Mouse (Mus musculus): ENCODE measurements around the gene Cped1. TPM values are rescaled to one million over a fixed set of nuclear protein-coding genes. Genes with fewer than 3 reads are reported as not detected.

Cped1 gene
- polyA plus RNA-seq, 1 experiment from 2014 or later, result 3.1 TPM

DNA sequence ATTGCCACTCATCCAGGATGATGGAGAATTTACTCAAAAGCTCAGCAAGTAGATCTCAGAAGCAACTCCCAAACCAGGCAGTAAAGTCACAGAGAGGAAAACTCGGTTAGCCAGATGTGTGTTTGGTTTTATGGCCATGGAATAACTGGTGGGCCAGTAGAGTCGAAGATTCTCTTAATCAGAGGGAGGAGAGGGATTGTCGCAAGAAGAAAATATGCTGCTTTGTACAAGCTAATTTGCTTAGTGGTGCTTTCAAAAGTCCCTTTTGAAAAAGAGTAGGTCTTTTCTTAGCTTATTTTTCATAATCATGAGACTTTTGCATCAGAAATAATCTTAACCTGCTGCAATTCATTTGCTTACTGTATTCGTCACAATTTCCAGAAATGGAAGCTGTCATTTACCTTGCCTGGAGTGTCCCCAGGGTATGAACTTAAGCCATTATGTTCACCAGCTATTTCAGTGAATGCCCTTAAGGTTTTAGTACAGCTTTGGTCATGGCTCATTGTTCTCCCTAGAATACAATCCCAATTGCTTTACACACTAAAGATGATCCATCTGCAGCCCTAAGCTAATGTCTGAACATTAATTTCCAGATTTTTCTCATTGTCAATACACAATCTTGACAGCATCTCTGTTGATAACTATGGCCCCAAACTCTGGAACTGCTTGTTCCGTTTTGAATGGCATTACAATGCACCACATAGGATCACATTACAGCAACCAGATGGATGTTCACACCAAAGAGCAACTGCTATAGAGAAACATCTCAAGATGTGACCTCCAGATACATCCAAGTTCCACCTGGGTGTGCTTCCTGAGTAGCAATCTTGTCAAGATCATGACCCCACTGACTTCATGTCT, 282.3 kb downstream of the Cped1 start:
- 84% methylated on average over 5 of the region's 5 CpGs for WGBS
- Histone ChIP-seq H3K27me3 (replicated peaks; ENCODE audit: control insufficient read depth, insufficient read depth, low read length) (no peaks in the 10 kb centered on the region), H3K4me2 (ENCODE audit: low read length) (no peak overlapping the region), H3K4me3 (ENCODE audit: low read length) (no peak overlapping the region), H3K27ac (ENCODE audit: low read depth, low read length) (no peak overlapping the region), H3K9me3 (ENCODE audit: control insufficient read depth, low read length) (no peaks in the 10 kb centered on the region), H3K9ac (ENCODE audit: low read depth, low read length) (no peak overlapping the region), H3K36me3 (ENCODE audit: control insufficient read depth, insufficient read depth, low read length) (no peaks in the 10 kb centered on the region), H3K4me1 (ENCODE audit: control insufficient read depth, insufficient read depth, low read depth, low read length) (no peaks in the 10 kb centered on the region)
- ATAC-seq, result no peak

DNA sequence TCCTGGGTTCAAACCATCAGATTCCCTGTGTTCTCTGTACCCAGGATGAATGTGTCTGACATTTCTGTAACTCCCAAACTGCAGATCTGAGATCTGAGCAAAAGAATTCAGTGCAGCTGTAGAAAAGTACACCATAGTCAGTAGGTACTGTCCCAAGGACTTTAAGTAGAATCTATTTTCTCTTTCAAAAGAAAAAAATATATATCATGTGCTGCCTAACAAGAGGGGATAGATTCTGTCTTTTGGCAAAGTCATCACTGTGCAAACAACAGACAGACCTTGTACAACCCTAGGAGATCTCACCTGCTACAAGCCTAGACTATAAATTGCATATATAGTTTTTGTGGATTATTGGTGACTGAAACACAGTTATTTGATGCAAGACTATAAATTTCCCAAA, 283.0 kb downstream of the Cped1 start:
- ATAC-seq, result no peak

DNA sequence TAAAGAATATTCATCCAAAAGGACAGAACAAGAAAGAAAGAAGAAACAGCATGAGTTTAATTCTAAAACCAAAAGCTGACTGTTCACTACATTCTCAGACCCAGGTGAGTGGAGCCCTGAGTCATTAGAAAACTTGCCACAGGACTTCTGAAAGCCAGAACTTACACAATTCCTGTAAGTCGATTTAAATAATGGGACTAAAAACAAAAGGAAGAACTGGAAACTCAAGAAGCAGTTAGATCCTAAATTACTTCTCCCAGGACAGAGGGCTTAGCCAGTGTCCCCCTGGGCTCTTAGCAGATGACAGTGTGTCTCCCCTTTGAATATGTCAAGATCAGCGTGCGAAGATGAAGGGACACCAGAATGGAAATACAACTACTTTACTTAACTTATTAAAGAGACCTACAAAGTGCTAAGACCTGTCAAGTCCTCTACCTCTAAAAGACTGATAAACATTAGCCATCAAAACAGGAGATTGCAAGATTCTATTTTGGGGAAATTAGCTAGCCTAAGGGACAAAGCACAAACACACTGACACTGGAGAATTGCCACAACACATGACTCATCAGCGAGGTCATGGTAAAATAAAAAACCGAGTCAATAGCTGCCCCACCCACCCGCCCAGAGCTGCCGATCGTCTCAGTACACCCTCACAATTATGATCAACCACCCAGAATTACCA, 284.3 kb downstream of the Cped1 start:
- H3K36me3 ChIP-seq (ENCODE audit: control insufficient read depth, insufficient read depth, low read length), result no peaks in the 10 kb centered on the region
- H3K27ac ChIP-seq (ENCODE audit: low read depth, low read length), result no peak overlapping the region
- ATAC-seq, result no peak
- no peak overlapping the region for H3K4me2 ChIP-seq (ENCODE audit: low read length)
- no peaks in the 10 kb centered on the region for H3K9me3 ChIP-seq (ENCODE audit: control insufficient read depth, low read length)
- H3K4me3 ChIP-seq (ENCODE audit: low read length), result no peak overlapping the region
- H3K27me3 ChIP-seq (replicated peaks; ENCODE audit: control insufficient read depth, insufficient read depth, low read length), result no peaks in the 10 kb centered on the region
- WGBS, result 77% methylated on average over 8 of the region's 8 CpGs
- no peaks in the 10 kb centered on the region for H3K4me1 ChIP-seq (ENCODE audit: control insufficient read depth, insufficient read depth, low read depth, low read length)
- H3K9ac ChIP-seq (ENCODE audit: low read depth, low read length), result no peak overlapping the region

More for the DNA sequence above, 283.0 kb downstream of the Cped1 start:
- H3K27ac ChIP-seq (ENCODE audit: low read depth, low read length), result no peak overlapping the region
- H3K27me3 ChIP-seq (replicated peaks; ENCODE audit: control insufficient read depth, insufficient read depth, low read length), result no peaks in the 10 kb centered on the region
- H3K9me3 ChIP-seq (ENCODE audit: control insufficient read depth, low read length), result no peaks in the 10 kb centered on the region
- H3K4me3 ChIP-seq (ENCODE audit: low read length), result no peak overlapping the region
- H3K4me1 ChIP-seq (ENCODE audit: control insufficient read depth, insufficient read depth, low read depth, low read length), result no peaks in the 10 kb centered on the region
- H3K9ac ChIP-seq (ENCODE audit: low read depth, low read length), result no peak overlapping the region
- H3K36me3 ChIP-seq (ENCODE audit: control insufficient read depth, insufficient read depth, low read length), result no peaks in the 10 kb centered on the region
- H3K4me2 ChIP-seq (ENCODE audit: low read length), result no peak overlapping the region

DNA sequence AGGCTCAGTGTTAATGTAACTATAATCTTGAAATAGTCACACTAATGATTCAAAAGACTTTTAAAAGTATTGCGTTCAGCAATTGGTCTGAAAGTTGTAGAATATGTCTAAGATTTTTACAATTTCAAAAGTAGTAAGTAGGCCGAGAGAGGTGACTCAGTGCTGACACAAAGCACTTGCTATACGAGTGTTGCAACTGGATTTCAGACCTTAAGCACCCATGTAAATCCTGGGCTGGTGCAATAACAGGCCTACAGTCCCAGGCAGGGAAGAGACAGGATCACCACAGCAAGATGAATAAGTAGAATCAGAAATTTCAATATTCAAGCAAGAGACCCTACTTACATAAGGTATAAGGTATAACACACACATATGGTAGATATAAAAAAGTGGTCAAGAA, 292.2 kb downstream of the Cped1 start:
- H3K4me3 ChIP-seq (ENCODE audit: low read length), result no peak overlapping the region
- ATAC-seq, result no peak
- no peak overlapping the region for H3K9ac ChIP-seq (ENCODE audit: low read depth, low read length)
- 91% methylated on average over 3 of the region's 3 CpGs for WGBS
- no peak overlapping the region for H3K4me2 ChIP-seq (ENCODE audit: low read length)
- H3K27ac ChIP-seq (ENCODE audit: low read depth, low read length), result no peak overlapping the region
- H3K27me3 ChIP-seq (replicated peaks; ENCODE audit: control insufficient read depth, insufficient read depth, low read length), result no peaks in the 10 kb centered on the region
- H3K9me3 ChIP-seq (ENCODE audit: control insufficient read depth, low read length), result no peaks in the 10 kb centered on the region
- H3K4me1 ChIP-seq (ENCODE audit: control insufficient read depth, insufficient read depth, low read depth, low read length), result no peaks in the 10 kb centered on the region
- no peaks in the 10 kb centered on the region for H3K36me3 ChIP-seq (ENCODE audit: control insufficient read depth, insufficient read depth, low read length)

DNA sequence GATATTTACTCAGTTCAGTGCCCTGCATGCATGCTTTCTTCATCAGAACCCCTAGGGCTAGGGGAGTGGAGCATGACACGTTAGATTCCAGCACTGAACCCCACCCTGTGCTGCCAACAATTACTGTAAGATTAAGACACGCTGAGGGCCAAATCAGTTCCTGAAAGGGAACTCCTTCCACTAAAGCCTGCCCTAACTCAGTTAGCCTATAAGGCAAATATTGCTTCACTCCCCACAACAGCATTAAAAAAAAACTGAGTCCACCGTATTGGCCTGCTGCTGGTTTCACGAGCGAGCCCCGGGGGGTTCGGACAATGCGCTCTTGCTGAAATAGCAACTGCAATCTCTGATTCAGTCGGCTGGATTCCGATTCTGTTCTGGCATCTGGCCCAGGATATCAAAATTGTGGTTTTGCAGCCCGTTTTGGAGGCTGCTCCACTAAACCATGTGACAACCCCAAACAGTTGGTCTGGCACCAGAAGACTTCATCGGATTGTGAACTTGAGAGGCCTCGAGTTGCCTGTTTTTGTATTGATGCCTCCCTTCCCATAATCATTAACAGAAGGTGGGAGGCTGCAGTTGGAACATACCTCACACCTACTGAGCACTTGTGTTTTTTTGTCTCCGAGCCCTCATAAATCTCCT, 294.6 kb downstream of the Cped1 start:
- H3K4me2 ChIP-seq (ENCODE audit: low read length), result peak overlapping the region; percentile 29
- 47% methylated on average over 14 of the region's 14 CpGs for WGBS
- H3K4me1 ChIP-seq (ENCODE audit: control insufficient read depth, insufficient read depth, low read depth, low read length), result no peaks in the 10 kb centered on the region
- no peaks in the 10 kb centered on the region for H3K27me3 ChIP-seq (replicated peaks; ENCODE audit: control insufficient read depth, insufficient read depth, low read length)
- H3K9me3 ChIP-seq (ENCODE audit: control insufficient read depth, low read length), result no peaks in the 10 kb centered on the region
- no peak overlapping the region for H3K4me3 ChIP-seq (ENCODE audit: low read length)
- no peaks in the 10 kb centered on the region for H3K36me3 ChIP-seq (ENCODE audit: control insufficient read depth, insufficient read depth, low read length)
- ATAC-seq, result no peak
- H3K27ac ChIP-seq (ENCODE audit: low read depth, low read length), result no peak overlapping the region
- no peak overlapping the region for H3K9ac ChIP-seq (ENCODE audit: low read depth, low read length)

DNA sequence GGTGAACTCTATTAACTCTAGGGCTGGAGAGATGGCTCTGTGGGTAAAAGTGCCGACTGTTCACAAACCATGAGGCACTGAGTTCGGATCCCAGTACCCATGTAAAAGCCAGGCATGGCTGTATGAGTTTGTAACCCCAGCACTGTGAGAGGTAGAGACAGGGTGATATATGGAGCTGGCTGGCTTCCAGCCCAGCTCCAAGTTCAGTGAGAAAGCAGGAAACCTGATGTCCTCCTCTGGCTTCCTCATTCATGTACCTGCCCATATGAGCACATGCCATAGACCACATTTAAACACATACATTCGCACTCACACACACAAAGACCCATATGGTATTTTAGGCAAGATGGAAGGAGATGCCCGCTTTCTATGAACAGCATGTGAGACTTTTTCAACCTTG, 296.7 kb downstream of the Cped1 start:
- no peak for ATAC-seq
- no peak overlapping the region for H3K9ac ChIP-seq (ENCODE audit: low read depth, low read length)
- no peak overlapping the region for H3K4me2 ChIP-seq (ENCODE audit: low read length)
- no peak overlapping the region for H3K4me3 ChIP-seq (ENCODE audit: low read length)
- WGBS, result 95% methylated on average over 4 of the region's 4 CpGs
- no peak overlapping the region for H3K27ac ChIP-seq (ENCODE audit: low read depth, low read length)
- no peaks in the 10 kb centered on the region for H3K4me1 ChIP-seq (ENCODE audit: control insufficient read depth, insufficient read depth, low read depth, low read length)
- no peaks in the 10 kb centered on the region for H3K9me3 ChIP-seq (ENCODE audit: control insufficient read depth, low read length)
- no peaks in the 10 kb centered on the region; the same call in none of the 2 replicates for H3K27me3 ChIP-seq (replicated peaks; ENCODE audit: control insufficient read depth, insufficient read depth, low read length)
- no peaks in the 10 kb centered on the region for H3K36me3 ChIP-seq (ENCODE audit: control insufficient read depth, insufficient read depth, low read length)

DNA sequence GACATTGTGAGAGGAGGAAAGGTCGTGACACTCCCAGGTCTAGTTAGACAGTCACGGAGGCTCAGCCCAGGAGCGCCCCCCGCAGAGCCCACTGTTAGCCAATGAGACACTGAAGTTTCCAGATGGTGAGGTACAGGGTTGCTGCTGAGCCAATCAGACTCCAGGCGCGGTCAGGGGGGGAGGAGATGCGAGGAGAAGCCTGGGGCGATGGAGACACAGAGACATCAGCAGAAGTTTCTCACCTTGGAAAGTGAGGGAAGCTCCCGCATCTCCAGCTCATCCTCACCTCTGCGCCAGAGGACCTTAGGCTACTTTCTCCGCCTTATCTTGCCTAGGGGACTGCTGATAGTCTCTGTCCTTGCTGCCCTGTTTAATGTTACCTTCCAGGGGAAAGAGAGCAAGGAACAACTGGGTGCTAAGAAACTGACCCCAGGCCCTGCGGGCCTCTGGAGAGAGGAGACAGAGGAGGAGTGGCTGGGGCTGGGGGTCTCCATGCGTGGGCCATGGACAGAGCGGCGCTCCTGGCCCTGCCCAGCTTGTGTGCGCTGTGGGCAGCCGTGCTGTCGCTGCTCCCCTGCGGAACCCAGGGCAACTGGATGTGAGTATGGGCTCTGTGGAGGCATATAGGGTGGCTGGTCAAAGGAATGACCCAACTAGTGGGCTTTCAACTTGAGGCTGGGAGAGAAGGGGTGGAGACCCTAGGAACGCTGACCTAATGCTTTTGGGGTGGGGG, 302.5 kb downstream of the Cped1 start, which contains the start of gene Wnt16:
Gene Wnt16 (plus strand): TSS at position 224 of the 733 bp plus-strand sequence.
- 1% methylated on average over 18 of the region's 20 CpGs for WGBS
- Histone ChIP-seq H3K27ac (ENCODE audit: low read depth, low read length) (no peak within 1 kb of the TSS), H3K4me3 (ENCODE audit: low read length) (peak within 1 kb of the TSS; percentile 46), H3K9ac (ENCODE audit: low read depth, low read length) (peak within 1 kb of the TSS; percentile 37), H3K4me2 (ENCODE audit: low read length) (peak within 1 kb of the TSS; percentile 87), H3K36me3 (ENCODE audit: control insufficient read depth, insufficient read depth, low read length) (no peaks in the 10 kb centered on the region), H3K9me3 (ENCODE audit: control insufficient read depth, low read length) (no peaks in the 10 kb centered on the region), H3K27me3 (replicated peaks; ENCODE audit: control insufficient read depth, insufficient read depth, low read length) (peaks cover 23% of the 10 kb centered on the region), H3K4me1 (ENCODE audit: control insufficient read depth, insufficient read depth, low read depth, low read length) (peaks cover 19% of the 10 kb centered on the region)
- ATAC-seq, result peak; percentile 72

DNA sequence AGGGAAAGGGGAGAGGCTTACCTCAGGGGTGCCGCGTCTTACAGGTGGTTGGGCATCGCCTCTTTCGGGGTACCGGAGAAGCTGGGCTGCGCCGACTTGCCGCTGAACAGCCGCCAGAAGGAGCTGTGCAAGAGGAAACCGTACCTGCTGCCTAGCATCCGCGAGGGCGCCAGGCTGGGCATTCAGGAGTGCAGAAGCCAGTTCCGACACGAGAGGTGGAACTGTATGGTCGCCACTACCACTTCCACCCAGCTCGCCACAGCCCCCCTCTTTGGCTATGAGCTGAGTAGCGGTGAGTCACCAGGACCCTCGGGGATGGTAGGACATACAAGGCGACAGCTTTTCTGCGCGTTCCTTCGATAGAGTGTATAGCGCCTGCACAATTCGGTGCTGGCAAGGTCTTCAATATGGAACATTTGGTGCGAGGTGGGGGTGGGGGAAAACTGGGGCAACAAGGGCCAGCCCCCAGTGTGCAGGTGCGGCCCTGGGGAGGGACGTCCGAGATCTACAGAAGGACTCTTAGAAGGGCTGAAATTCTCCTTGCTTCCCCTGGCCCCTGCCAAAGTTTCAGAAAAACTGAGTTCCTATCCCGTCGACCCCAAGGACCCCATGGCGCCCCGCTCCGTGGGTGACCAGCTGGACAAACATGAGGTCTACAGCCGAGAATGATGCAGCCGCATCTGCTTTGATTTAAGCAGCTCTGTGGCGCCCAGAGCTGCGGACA, 303.2 kb downstream of the Cped1 start:
- H3K9me3 ChIP-seq (ENCODE audit: control insufficient read depth, low read length), result no peaks in the 10 kb centered on the region
- peak overlapping the region; percentile 46 for H3K4me3 ChIP-seq (ENCODE audit: low read length)
- WGBS, result under 1% methylated on average over 38 of the region's 38 CpGs
- H3K27me3 ChIP-seq (replicated peaks; ENCODE audit: control insufficient read depth, insufficient read depth, low read length), result peaks cover 24% of the 10 kb centered on the region
- peaks cover 19% of the 10 kb centered on the region for H3K4me1 ChIP-seq (ENCODE audit: control insufficient read depth, insufficient read depth, low read depth, low read length)
- no peak overlapping the region for H3K27ac ChIP-seq (ENCODE audit: low read depth, low read length)
- no peaks in the 10 kb centered on the region for H3K36me3 ChIP-seq (ENCODE audit: control insufficient read depth, insufficient read depth, low read length)
- H3K9ac ChIP-seq (ENCODE audit: low read depth, low read length), result peak overlapping the region; percentile 37
- peak overlapping the region; percentile 87 for H3K4me2 ChIP-seq (ENCODE audit: low read length)
- ATAC-seq, result peak; percentile 83
